Mouse (Mus musculus) erythroblast, embryonic 14.5 days (primary cell): ENCODE results near the gene Cep72. TPM values are rescaled to one million over a fixed set of nuclear protein-coding genes. Genes with fewer than 3 reads are reported as not detected.

Source experiments
- H3K27me3 ChIP-seq: 2 replicates; pipeline ENCODE4 v1.6.1; 2012; ENCODE audit warnings: inconsistent platforms; ENCODE audit not compliant: control insufficient read depth
- H3K36me3 ChIP-seq: 2 replicates; pipeline ENCODE4 v1.6.1; 2012; ENCODE audit warnings: mild to moderate bottlenecking, inconsistent platforms; ENCODE audit not compliant: control insufficient read depth
- H3K4me1 ChIP-seq: 2 replicates; pipeline ENCODE4 v1.6.1; 2012; ENCODE audit warnings: inconsistent platforms; ENCODE audit not compliant: control insufficient read depth
- H3K4me3 ChIP-seq: replicated peaks from 2 replicates; pipeline ENCODE3; 2012; ENCODE audit warnings: moderate library complexity, mild to moderate bottlenecking, inconsistent platforms
- H3K9me3 ChIP-seq: 2 replicates; pipeline ENCODE4 v1.6.1; 2012; ENCODE audit warnings: low read length, inconsistent platforms, mixed read lengths; ENCODE audit not compliant: control insufficient read depth
- GATA1 ChIP-seq: IDR thresholded peaks from 2 replicates; pipeline ENCODE4 v1.6.1; 2012; ENCODE audit warnings: low read length, inconsistent platforms, mixed read lengths
- TAL1 ChIP-seq: IDR thresholded peaks from 3 replicates; pipeline ENCODE4 v1.6.1; 2012; ENCODE audit warnings: low read length, inconsistent platforms, mixed read lengths
- polyA plus RNA-seq: library from polyadenylated mRNA; stranded (reverse); fragments of >175 nt; gene quantifications from 2 replicates; pipeline ENCODE4 v1.2.3, GENCODE M21; 2012

Cep72 gene
- polyA plus RNA-seq = 0.34 and 0.61 TPM in 2 replicates

DNA sequence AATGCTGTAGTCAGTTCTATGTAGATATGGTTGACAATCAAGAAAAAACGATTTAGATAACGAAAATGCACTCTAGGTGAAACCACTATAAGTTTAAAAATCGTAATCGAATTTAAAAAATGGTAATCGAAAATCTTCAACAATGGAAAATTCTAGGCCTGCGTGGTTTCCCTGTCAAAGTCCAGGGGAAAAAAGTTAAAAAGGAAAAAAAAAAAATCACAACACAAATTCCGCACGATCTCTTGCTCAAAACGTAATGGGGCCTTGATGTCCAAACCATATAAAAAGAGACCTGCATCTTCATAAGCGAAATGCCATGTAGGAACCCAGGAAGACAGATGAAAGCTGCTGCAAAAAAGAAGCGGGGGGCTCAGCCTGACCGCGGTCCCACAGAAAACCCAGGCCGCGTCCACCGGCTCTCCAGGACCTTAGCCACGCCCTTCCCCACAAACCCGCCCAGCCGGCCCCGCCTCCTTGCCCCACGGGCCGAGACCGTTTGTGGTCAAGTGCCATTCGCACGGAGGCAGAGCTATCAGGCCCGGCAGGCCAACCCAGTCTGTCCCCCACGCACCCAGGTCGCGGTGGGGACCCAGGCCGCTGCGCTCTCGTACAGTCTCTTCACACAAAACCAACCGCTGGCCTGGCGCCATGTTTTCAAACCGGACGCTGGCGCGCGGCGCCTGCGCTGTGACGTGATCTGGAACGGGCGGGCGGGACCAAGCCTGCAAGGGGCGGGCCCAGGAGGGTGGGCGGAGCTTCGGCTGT, at the start of gene Cep72:
Gene Cep72, minus strand, starts transcription at position 687 of the 765 bp plus-strand sequence.
- TF ChIP-seq GATA1 (no peak), TAL1 (no peak)
- Histone ChIP-seq H3K9me3 (no peaks in the 10 kb centered on the region), H3K4me3 (peak within 1 kb of the TSS; percentile 79), H3K36me3 (peaks cover 30% of the 10 kb centered on the region), H3K4me1 (peaks cover 48% of the 10 kb centered on the region), H3K27me3 (no peaks in the 10 kb centered on the region)

DNA sequence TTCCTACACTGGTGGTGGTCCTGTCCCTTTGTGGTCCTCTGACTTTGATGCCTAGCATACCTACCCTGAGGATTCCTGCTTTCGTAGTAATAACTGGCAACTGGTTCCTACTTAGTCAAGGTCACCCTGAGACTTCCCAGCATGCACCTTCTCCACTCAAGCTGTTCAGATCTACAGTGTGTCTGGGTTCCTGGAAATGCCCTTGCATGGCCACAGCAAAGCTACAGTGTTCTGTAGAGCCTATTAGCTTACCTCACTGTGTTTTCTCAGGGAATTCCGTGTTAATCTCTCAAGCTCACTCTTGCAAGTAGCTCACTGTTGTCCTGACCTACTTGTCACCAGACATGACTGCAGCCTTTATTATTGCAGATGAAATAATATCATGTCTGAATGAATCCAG, 45.3 kb upstream of the Cep72 start:
- no peaks in the 10 kb centered on the region for H3K9me3 ChIP-seq
- no peaks in the 10 kb centered on the region for H3K4me1 ChIP-seq
- H3K4me3 ChIP-seq = no peak overlapping the region
- no peaks in the 10 kb centered on the region for H3K27me3 ChIP-seq
- H3K36me3 ChIP-seq = no peaks in the 10 kb centered on the region
- TF ChIP-seq TAL1 = no peak
- no peak for TF ChIP-seq GATA1

DNA sequence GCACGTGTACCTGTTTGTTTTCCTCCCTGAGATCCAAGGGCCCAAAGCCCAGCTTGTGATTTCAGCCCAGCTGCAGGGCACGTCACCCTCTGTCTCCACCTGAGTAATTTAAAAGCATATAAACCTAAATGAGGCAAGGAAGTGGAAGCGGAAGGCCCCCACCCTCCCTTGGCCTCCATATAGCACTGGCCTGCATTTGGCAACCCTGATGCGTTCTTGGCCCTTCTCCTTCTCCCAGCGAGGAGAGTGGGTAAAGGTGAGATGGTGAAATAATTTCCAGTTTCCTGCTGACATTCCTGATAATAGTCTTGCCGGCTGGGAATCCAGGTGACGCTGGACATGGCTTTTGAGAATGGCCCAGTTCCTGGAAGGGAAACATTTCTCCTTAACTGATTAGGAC, 42.3 kb upstream of the Cep72 start:
- TF ChIP-seq TAL1 = no peak
- no peak for TF ChIP-seq GATA1
- no peaks in the 10 kb centered on the region for H3K4me1 ChIP-seq
- no peaks in the 10 kb centered on the region for H3K36me3 ChIP-seq
- H3K9me3 ChIP-seq = no peaks in the 10 kb centered on the region
- H3K27me3 ChIP-seq = 0 out of 2 replicates have a peak, but pooled peaks cover 3% of the 10 kb centered on the region
- no peak overlapping the region for H3K4me3 ChIP-seq

DNA sequence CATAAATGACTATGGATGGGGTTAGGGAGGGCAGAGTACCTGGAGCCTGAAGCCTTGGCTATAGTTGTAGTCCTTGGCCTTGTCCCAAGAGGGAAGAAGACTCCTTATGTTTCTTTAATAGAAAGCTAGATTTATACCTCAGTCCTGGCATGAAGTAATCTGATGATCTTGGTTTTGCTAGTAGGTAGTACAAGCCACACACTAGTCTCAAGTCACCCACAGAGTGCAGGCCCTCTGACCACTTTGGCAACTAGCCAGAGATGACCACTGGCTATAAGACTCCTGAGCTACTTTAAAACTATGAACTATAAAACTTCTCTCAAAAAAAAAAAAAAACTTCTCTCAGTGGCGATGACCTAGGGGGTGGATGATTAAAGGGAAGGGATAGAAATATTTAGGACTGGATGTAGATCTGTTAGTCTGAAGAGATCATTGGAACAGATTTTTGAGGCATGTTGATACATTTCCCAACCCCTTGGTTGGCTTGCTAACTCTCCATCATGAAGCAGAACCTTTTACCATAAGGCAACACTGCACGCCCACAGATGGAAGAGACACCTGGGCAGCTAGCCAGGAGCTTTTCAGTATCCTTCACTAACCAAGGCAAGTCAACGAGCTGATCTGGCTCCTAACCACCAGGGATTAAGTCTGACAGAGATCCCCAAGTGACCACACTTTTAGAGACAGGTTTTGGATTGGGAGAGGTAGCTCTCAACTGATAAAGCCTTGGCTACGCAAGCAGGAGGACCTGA, 40.9 kb upstream of the Cep72 start:
- Histone ChIP-seq H3K27me3 (peaks cover 7% of the 10 kb centered on the region; the same call in 1 of the 2 replicates), H3K36me3 (no peaks in the 10 kb centered on the region), H3K4me1 (no peaks in the 10 kb centered on the region), H3K9me3 (no peaks in the 10 kb centered on the region), H3K4me3 (no peak overlapping the region)
- no peak for TF ChIP-seq GATA1
- no peak for TF ChIP-seq TAL1

DNA sequence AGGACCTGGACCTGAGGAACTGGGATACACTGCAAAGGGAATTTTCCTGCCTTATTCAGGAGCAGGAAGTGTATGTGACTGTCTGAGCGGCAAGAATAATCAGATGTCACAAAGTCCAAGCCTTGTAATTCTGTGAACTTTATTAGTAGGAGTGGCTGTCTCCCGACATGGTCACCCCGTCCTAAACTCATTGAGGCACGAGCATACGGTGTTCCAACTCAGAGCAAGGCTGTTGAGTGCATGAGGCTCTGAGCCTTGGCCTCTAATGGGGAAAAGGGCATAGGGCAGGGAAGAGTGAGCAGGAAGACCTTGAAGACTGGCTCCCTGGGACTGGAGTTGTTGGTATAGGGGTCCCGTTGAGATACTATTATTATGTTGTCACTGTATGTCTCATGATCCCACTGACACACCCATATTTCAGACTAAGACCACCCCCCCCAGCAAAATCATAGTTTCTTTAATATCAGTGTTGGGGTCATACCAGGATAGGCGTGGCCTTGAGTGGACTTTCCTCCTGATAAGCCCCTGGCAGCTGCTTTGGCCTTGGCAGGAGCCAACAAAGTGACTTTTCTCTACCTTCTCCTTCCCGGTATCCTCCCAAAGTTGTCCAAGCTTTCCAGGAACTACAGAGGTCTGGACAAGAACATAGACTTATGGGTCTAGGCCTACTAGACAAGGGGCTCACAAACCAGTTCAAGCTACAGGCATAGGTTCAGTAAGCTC, 40.2 kb upstream of the Cep72 start:
- H3K4me1 ChIP-seq = no peaks in the 10 kb centered on the region
- no peaks in the 10 kb centered on the region for H3K9me3 ChIP-seq
- H3K4me3 ChIP-seq = no peak overlapping the region
- TF ChIP-seq GATA1 (no peak), TAL1 (no peak)
- no peaks in the 10 kb centered on the region for H3K36me3 ChIP-seq
- peaks cover 7% of the 10 kb centered on the region; the same call in 1 of the 2 replicates for H3K27me3 ChIP-seq

DNA sequence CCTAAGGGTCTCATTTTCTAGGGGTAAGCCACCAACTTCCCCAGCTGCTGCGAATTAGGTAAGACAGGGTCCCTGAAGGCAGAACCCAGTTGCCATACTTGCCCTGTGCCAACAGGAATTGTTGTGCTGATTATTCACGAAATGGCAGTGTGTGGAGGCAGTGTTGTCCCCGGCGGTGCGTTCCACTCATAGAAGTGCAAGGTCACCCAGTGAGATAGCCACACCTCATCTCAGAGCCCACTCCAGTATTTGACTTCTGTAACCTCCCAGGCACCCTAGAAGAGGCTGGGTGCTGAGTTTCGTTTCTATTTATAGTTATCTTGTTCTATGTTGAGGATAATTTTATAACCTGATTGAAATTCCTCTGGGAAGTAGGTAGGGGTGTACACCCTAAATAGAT, 36.8 kb upstream of the Cep72 start:
- TF ChIP-seq TAL1 (no peak), GATA1 (no peak)
- H3K36me3 ChIP-seq = no peaks in the 10 kb centered on the region
- no peak overlapping the region for H3K4me3 ChIP-seq
- H3K27me3 ChIP-seq = peaks cover 7% of the 10 kb centered on the region; the same call in 1 of the 2 replicates
- no peaks in the 10 kb centered on the region for H3K4me1 ChIP-seq
- H3K9me3 ChIP-seq = no peaks in the 10 kb centered on the region

DNA sequence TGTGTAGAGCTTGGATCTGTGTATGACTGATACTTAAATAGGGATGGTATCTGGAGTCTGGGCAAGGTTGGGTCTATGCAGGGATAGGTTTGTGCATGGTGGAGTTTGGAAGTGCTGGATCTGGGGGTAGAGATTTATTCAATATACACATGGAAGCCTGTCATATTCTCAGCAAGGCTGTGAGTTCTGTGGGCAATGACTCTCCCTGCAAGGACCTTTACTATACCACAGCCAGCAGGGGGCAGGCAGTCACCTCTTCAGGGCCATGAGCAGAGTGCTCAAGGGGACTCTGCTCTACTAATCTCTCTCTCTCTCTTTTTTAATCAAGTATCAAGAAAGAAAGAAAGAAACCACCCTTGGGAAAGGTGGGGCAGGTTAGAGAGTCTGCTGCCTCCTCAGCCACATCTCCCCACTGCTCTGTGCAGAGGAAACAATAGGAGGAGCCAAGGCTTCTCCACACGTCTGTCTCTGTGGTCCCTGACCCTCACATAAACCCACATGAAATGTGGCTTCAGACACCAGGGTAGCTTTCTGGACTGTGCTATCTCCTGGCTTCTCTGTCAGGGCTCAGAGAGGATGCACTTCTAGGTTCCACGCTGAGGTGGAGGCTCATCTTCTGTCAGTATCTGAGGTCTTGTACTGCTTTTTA, 34.7 kb upstream of the Cep72 start:
- H3K4me1 ChIP-seq = no peaks in the 10 kb centered on the region
- H3K4me3 ChIP-seq = no peak overlapping the region
- H3K36me3 ChIP-seq = no peaks in the 10 kb centered on the region
- no peak for TF ChIP-seq GATA1
- TF ChIP-seq TAL1 = no peak
- H3K27me3 ChIP-seq = peaks cover 7% of the 10 kb centered on the region; the same call in 1 of the 2 replicates
- H3K9me3 ChIP-seq = no peaks in the 10 kb centered on the region

DNA sequence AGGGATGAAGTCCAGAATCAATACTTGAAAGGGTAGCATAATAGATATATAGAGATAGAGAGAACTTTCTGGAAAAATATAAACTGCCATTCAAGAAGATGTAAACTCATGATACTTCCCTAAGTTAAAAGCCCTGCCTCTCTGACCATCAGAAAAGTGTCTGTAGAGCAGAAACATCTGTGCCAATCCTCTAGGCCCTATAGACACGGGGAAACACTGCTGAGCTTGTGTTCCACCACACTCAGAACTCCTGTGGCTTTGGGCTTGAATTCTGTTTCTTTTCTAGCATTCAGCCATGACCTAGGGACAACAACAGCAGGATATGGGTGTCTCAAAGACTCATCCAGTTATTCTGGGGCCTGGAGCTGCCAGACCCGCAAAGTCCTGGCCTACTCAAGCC, 33.8 kb upstream of the Cep72 start:
- Histone ChIP-seq H3K27me3 (peaks cover 6% of the 10 kb centered on the region; the same call in 1 of the 2 replicates), H3K4me1 (no peaks in the 10 kb centered on the region), H3K9me3 (no peaks in the 10 kb centered on the region), H3K36me3 (no peaks in the 10 kb centered on the region), H3K4me3 (no peak overlapping the region)
- TF ChIP-seq TAL1 = no peak
- TF ChIP-seq GATA1 = no peak

DNA sequence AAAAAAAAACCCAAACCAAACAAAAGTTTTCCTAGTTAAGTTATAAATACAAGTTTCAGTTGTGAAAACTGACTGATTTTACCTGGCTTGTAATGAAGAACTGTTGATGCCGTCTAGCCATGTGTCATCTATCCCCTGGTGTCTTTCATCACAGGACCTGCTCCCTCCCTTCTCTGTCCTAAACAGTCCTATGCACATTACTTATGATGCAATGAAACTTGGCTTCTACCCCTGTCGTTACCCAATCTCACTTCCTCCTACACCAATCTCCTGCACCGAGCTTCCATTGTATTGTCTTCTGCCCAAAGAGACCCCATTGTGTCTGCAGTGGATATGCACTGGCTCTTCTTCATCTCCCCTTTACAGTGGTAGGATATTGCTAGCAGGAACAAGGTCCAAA, 28.2 kb upstream of the Cep72 start:
- Histone ChIP-seq H3K36me3 (no peaks in the 10 kb centered on the region), H3K4me3 (no peak overlapping the region), H3K9me3 (no peaks in the 10 kb centered on the region), H3K4me1 (no peaks in the 10 kb centered on the region), H3K27me3 (peaks cover 5% of the 10 kb centered on the region; the same call in 1 of the 2 replicates)
- TF ChIP-seq GATA1 (no peak), TAL1 (no peak)
